Mouse (Mus musculus): ENCODE data around the gene Olfr324. TPM values are rescaled to one million over a fixed set of nuclear protein-coding genes. Genes with fewer than 3 reads are reported as not detected.

Gene Olfr324
- total and polyA plus RNA-seq, 3 experiments: not detected

- Histone ChIP-seq H3K36me3 (ENCODE audit: control insufficient read depth in 1 of 2, insufficient read depth in 2 of 2, low read length in 2 of 2) (peaks cover 0 to 22% of the 10 kb centered on the region in 2 experiments; a peak in 2 of 4 replicates), H3K9ac (ENCODE audit: control insufficient read depth, low read depth, low read length, poor library complexity, severe bottlenecking) (no peak overlapping the region), H3K27ac (ENCODE audit: control insufficient read depth, low read depth, low read length) (no peak overlapping the region), H3K27me3 (ENCODE audit: control insufficient read depth in 1 of 2, insufficient read depth in 2 of 2, low read length in 2 of 2) (no peaks in the 10 kb centered on the region), H3K79me2 (ENCODE audit: control insufficient read depth, insufficient read depth, low read length, poor library complexity) (no peaks in the 10 kb centered on the region; the same call in 1 of the 2 replicates), H3K9me3 (replicated peaks; ENCODE audit: insufficient read depth, low read length) (no peaks in the 10 kb centered on the region), H3K4me1 (ENCODE audit: control insufficient read depth in 1 of 2, insufficient read depth in 2 of 2, low read length in 2 of 2) (peaks cover 7 to 27% of the 10 kb centered on the region in 2 experiments), H3K4me3 (ENCODE audit: control insufficient read depth in 1 of 2, insufficient read depth in 1 of 2, low read depth in 2 of 2, low read length in 2 of 2) (no peak overlapping the region)
- peak; percentile 93 for DNase-seq (ENCODE audit: low read depth, low spot score)
- TF ChIP-seq SMC3 (IDR thresholded peaks at IDR 0.05; ENCODE audit: low read depth, low read length) (peak; percentile 72), TBP (IDR thresholded peaks at IDR 0.05; ENCODE audit: low read depth, low read length) (peak; percentile 43; the same call in 1 of the 2 replicates), MXI1 (IDR thresholded peaks at IDR 0.05; ENCODE audit: low read depth, low read length) (peak; percentile 37; the same call in 1 of the 2 replicates), SIN3A (IDR thresholded peaks at IDR 0.05; ENCODE audit: low read length) (peak; percentile 85), MAFK (IDR thresholded peaks at IDR 0.05; ENCODE audit: borderline replicate concordance, low read depth, low read length) (no peak), RAD21 (IDR thresholded peaks at IDR 0.05; ENCODE audit: low read depth, low read length) (peak; percentile 64), ZC3H11A (IDR thresholded peaks at IDR 0.05; ENCODE audit: low read depth, low read length) (peak; percentile 52; the same call in 1 of the 2 replicates), RCOR1 (IDR thresholded peaks at IDR 0.05; ENCODE audit: low read depth, low read length) (peak; percentile 75), TAL1 (IDR thresholded peaks at IDR 0.05; ENCODE audit: low read length) (no peak), HCFC1 (IDR thresholded peaks at IDR 0.05; ENCODE audit: low read depth, low read length) (no peak), EP300 (IDR thresholded peaks at IDR 0.05; ENCODE audit: low read depth in 1 of 2, low read length in 2 of 2) (peak; percentile 55 to 75), TCF12 (IDR thresholded peaks at IDR 0.05; ENCODE audit: low read depth, low read length) (peak; percentile 19; the same call in 1 of the 2 replicates), E2F4 (IDR thresholded peaks at IDR 0.05; ENCODE audit: borderline replicate concordance, low read depth, low read length) (no peak), CHD2 (IDR thresholded peaks at IDR 0.05; ENCODE audit: low read length) (no peak), NRF1 (IDR thresholded peaks at IDR 0.05; ENCODE audit: insufficient read depth, low read depth, low read length, poor library complexity, severe bottlenecking) (no peak), BHLHE40 (IDR thresholded peaks at IDR 0.05; ENCODE audit: borderline replicate concordance, low read depth, low read length) (peak; percentile 62; the same call in 1 of the 2 replicates), MYC (IDR thresholded peaks at IDR 0.05; ENCODE audit: low read depth, low read length) (peak; percentile 77), CHD1 (IDR thresholded peaks at IDR 0.05; ENCODE audit: low read depth, low read length) (no peak), MAZ (IDR thresholded peaks at IDR 0.05; ENCODE audit: low read depth, low read length) (peak; percentile 73), ELF1 (IDR thresholded peaks at IDR 0.05; ENCODE audit: low read depth, low read length) (no peak), MYB (IDR thresholded peaks at IDR 0.05; ENCODE audit: low read depth, low read length) (no peak), POLR2AphosphoS2 (IDR thresholded peaks at IDR 0.05; ENCODE audit: low read length) (no peak), MEF2A (IDR thresholded peaks at IDR 0.05; ENCODE audit: extremely low read depth, insufficient replicate concordance, low read depth, low read length, poor library complexity, severe bottlenecking) (peak; percentile 70; the same call in 1 of the 2 replicates), GATA1 (IDR thresholded peaks at IDR 0.05; ENCODE audit: low read depth, low read length) (peak; percentile 95), POLR2AphosphoS5 (IDR thresholded peaks at IDR 0.05; ENCODE audit: borderline replicate concordance, low read depth, low read length) (no peak), UBTF (IDR thresholded peaks at IDR 0.05; ENCODE audit: borderline replicate concordance, insufficient read depth, low read depth, low read length) (no peak), ZKSCAN1 (IDR thresholded peaks at IDR 0.05; ENCODE audit: low read depth, low read length) (no peak), USF1 (IDR thresholded peaks at IDR 0.05; ENCODE audit: low read depth, low read length) (no peak), JUND (IDR thresholded peaks at IDR 0.05; ENCODE audit: low read depth, low read length) (no peak), CTCF (IDR thresholded peaks at IDR 0.05 in 2 of 3, conservative IDR thresholded peaks at IDR 0.05 in 1 of 3; ENCODE audit: control insufficient read depth in 1 of 3, insufficient read depth in 1 of 3, low read depth in 2 of 3, low read length in 3 of 3, poor library complexity in 1 of 3, severe bottlenecking in 1 of 3) (peak; percentile 88 to 95 (median 93)), KAT2A (conservative IDR thresholded peaks at IDR 0.05; ENCODE audit: low read depth, low read length) (no peak), ZNF384 (IDR thresholded peaks at IDR 0.05; ENCODE audit: low read depth, low read length) (no peak), ETS1 (IDR thresholded peaks at IDR 0.05; ENCODE audit: low read depth, low read length) (peak; percentile 81), GABPA (IDR thresholded peaks at IDR 0.05; ENCODE audit: low read depth, low read length) (no peak; the same call in 1 of the 2 replicates), MAX (IDR thresholded peaks at IDR 0.05; ENCODE audit: low read length) (peak; percentile 63; the same call in 1 of the 2 replicates), ZMIZ1 (IDR thresholded peaks at IDR 0.05; ENCODE audit: low read depth, low read length) (no peak), USF2 (IDR thresholded peaks at IDR 0.05; ENCODE audit: borderline replicate concordance in 1 of 2, insufficient read depth in 1 of 2, low read depth in 1 of 2, low read length in 2 of 2) (no peak)
Observed at GRCm38 (mm10) chr11:58643350-58643749, 48.4 kb downstream of the Olfr324 start.

All from MEL (cell line).